Mouse (Mus musculus): ENCODE results near the gene Nlrp6. TPM values are rescaled to one million over a fixed set of nuclear protein-coding genes. Genes with fewer than 3 reads are reported as not detected.
A peak's percentile ranks its signal among the peaks of the same experiment; 100 is the strongest.

Nlrp6 gene
- total RNA-seq, 2 experiments from 2014 or later = 0.27 to 0.51 TPM

DNA sequence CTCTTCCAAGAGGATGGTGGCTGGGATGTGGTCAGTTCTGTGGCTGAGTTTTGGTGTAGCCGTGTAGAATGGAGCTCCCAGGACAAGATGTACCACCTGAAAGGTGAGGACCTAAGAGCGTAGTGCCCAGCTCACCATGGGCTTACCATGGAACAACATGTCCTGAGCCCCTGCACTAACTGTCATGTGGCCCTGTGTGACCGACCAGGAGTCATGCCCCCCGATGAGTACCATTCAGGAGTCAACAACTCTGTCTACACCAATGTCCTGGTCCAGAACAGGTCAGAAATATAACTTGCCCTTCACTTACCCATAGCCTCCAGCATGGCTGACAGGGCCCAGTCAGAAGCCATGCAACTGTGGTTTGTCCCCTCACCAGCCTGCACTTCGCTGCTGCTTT lies 24.5 kb downstream of the Nlrp6 start:
- Histone ChIP-seq H3K27ac (no peak overlapping the region), H3K4me3 (no peak overlapping the region)
- TF ChIP-seq CTCF (conservative IDR thresholded peaks at IDR 0.05) = no peak
- DNase-seq (ENCODE audit: low spot score in 2 of 2) = no peak

DNA sequence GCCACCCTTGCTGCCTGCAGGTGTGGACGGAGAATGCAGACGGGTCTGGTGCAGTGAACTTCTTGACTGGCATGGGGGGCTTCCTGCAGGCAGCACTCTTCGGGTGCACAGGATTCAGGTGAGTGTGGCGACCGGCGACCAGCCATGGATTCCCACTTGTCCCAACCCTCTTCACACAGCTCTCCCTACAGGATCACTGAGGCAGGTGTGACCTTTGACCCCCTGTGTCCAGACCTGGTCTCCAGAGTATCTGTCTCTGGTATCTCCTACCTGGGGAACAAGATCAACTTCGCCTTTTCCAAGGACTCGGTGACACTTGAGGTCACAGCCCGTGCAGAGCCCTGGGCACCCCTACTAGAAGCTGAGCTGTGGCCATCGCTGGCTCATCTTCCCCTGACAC lies 25.6 kb downstream of the Nlrp6 start:
- no peak overlapping the region for H3K4me3 ChIP-seq
- H3K27ac ChIP-seq = no peak overlapping the region
- no peak for TF ChIP-seq CTCF (conservative IDR thresholded peaks at IDR 0.05)
- no peak for DNase-seq (ENCODE audit: low spot score in 2 of 2)

DNA sequence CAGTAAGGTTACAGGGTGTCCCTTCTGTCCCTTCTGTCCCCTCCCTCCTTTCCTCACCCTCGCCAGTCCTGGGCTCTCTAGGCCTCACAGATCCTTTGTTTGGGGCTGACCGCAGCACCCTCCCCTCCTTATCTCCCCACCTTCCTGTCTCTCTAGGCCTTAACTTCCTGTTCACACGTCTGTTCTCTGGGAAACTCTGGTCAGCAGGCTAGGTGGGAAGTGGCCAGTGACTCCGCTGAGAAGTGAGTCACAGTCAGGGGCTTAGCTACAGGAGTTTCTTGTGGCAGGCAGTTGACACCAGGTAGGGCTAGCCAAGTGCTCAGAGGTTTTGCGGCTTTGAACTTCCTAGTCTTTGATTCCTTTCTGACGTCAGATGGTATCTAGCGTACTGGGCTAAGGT lies 26.3 kb downstream of the Nlrp6 start:
- H3K27ac ChIP-seq = no peak overlapping the region
- H3K4me3 ChIP-seq = no peak overlapping the region
- no peak for TF ChIP-seq CTCF (conservative IDR thresholded peaks at IDR 0.05)
- no peak for DNase-seq (ENCODE audit: low spot score in 2 of 2)

DNA sequence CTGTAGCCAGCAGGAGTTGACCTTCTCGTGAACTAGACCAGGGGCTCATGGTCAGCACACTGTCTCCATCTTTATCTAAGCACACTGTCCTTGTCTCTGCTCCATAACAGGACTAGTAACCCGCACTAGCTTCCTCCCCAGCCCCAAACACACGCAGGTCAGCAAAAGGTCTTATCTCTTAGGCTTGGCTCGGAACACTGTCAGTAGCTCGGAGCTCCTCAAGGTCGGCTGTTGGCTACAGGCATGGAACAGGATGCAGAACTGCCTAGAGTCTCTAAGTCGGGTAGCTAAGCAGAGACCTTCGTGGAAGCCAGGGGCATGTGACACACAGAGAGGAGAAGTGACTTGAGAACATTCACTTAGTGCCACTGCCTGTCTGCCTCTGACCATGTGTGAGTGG lies 27.5 kb downstream of the Nlrp6 start:
- no peak for DNase-seq (ENCODE audit: low spot score in 2 of 2)
- TF ChIP-seq CTCF (conservative IDR thresholded peaks at IDR 0.05) = no peak

DNA sequence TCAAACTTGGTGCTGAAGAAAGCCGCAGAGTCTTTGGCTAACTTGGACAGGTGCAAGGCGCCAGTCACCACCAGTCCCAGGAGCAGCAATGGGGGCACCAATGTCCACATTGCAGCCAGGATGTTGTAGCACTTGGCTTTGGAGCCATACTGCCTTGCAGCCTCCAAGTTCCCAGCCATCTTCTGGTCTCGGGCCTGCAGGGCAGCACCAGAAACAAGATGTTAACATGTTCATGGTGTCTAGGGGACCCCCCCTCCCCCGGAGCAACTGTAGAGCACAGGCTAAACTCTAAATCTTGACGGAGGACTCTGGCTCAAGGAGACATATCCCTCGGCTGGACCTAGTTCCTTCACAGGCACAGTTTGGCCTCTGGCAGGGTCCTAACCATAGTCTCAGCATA lies 28.6 kb downstream of the Nlrp6 start:
- DNase-seq (ENCODE audit: low spot score in 2 of 2) = no peak
- TF ChIP-seq CTCF (conservative IDR thresholded peaks at IDR 0.05) = no peak
- no peak overlapping the region for H3K4me3 ChIP-seq

More for the DNA sequence above, 27.5 kb downstream of the Nlrp6 start:
- Histone ChIP-seq H3K27ac (no peak overlapping the region), H3K4me3 (no peak overlapping the region)

DNA sequence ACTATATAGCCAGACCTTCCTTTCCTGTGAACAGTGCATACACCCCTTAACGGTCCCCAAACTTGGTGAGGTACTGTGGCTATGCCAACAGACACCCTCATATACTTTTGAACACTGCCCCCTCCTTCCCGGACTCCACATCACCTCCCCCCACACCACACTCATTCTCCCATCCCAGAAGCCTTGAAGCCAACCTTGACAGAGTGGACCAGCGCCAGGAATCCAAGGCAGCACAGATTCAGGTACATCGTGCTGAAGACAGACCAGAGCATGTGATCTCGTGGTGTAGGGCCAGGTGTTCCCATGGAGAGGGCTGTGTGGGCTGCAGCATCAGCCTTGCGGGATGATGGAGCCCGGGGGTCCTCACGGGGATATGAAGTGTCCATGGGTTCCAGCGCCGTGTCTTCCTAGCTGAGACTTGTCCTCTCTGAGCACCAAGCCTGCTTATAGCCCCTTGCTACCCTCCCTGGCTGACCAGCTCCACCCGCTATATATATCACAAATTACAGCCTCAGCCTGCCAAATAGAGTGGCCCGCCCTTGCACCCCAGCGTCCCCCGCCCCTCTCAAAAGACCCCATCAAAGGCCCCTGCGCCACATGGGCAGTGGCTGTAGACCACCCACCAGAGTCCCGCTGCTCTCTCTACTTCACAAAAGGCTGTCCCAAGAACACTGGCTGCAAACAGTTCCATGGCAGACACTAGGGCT lies 29.3 kb downstream of the Nlrp6 start, which contains the start of gene Ifitm5:
TSS of gene Ifitm5 (minus strand) at position 468 of the 707 bp plus-strand sequence.
- no peak for TF ChIP-seq CTCF (conservative IDR thresholded peaks at IDR 0.05)
- no peak within 1 kb of the TSS for H3K27ac ChIP-seq
- DNase-seq (ENCODE audit: low spot score in 2 of 2) = no peak

More for the DNA sequence above, 28.6 kb downstream of the Nlrp6 start:
- no peak overlapping the region for H3K27ac ChIP-seq

DNA sequence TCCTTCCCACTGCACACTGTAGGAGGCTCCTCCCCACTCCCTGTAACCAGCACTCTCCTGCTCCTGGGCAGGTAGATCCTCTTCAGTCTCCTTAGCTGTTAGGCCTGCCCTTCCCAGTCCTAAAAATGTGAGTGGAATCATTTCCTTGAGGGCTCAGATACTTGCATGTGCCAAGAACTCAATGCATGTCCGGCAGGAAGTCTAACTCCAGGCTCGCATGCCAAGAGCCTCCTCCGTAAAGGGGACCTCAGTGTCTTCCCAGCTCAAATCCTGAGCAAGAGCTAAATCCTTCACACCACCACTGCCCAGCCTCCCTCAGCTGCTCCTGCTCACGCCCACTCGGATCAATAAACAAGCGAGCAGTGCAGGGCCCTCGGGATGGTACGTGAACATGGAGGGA lies 30.3 kb downstream of the Nlrp6 start:
- Histone ChIP-seq H3K4me3 (no peak overlapping the region), H3K27ac (no peak overlapping the region)
- TF ChIP-seq CTCF (conservative IDR thresholded peaks at IDR 0.05) = no peak
- no peak for DNase-seq (ENCODE audit: low spot score in 2 of 2)

More for the DNA sequence above, 29.3 kb downstream of the Nlrp6 start, which contains the start of gene Ifitm5:
- H3K4me3 ChIP-seq = no peak within 1 kb of the TSS

DNA sequence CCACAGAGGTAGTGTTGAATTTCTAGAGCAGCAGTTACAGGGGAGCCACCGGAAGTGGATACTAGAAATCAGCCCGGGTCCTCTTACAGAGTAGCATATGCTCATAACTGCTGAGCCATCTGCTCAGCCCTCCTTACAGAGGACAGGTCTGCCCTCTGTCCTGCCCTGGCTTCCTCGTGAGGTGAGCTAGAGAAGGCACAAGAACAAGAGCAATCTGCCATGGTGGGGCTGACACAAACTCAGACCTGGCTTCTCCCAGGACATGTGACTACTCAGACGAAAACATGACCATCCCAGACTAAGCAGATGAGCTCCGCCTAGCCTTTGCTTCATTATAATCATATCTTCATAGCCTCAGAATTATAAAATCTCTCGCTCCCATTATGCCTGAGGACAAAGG lies 31.1 kb downstream of the Nlrp6 start:
- no peak for DNase-seq (ENCODE audit: low spot score in 2 of 2)
- no peak for TF ChIP-seq CTCF (conservative IDR thresholded peaks at IDR 0.05)
- H3K27ac ChIP-seq = no peak overlapping the region
- no peak overlapping the region for H3K4me3 ChIP-seq

DNA sequence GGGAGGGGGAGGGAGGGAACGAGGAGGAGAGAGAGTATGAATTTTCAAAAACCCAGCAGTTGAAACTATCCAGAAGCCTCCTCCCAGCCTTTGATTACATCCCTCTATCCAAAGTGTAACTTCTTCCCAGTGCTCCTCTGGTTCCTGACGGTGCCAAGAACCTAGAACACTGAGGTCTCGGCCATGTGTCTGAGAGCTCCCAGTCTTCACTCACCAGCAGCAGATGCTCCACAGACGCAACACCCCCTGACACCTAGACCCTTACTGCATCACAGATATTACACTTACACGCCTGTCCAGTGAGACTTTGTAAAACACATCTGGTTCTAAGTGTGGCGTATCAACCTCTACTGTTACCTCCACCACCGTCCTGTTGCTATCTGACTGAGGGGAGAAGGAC lies 31.7 kb downstream of the Nlrp6 start:
- no peak for TF ChIP-seq CTCF (conservative IDR thresholded peaks at IDR 0.05)
- no peak for DNase-seq (ENCODE audit: low spot score in 2 of 2)
- no peak overlapping the region for H3K27ac ChIP-seq
- no peak overlapping the region for H3K4me3 ChIP-seq

DNA sequence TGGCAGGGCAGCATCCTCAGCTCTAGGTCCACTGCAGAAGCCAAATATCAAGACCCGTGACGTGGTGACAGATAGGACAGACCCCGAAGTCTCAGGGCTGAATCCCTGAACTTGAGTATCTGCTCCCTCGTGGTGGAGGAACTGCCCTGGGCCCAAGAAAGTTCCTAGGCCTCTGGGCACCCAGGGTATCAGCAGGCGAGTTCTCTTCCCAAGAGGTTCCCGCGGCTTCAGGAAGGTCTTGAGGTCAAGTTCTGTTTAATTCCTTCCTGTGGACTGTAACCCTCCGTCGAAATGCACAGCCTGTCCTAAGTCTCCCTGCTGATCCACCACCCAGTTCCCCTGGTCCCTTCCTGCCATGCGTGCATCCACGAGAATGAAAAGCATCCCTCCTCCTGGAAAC lies 32.4 kb downstream of the Nlrp6 start:
- TF ChIP-seq CTCF (conservative IDR thresholded peaks at IDR 0.05) = no peak

DNA sequence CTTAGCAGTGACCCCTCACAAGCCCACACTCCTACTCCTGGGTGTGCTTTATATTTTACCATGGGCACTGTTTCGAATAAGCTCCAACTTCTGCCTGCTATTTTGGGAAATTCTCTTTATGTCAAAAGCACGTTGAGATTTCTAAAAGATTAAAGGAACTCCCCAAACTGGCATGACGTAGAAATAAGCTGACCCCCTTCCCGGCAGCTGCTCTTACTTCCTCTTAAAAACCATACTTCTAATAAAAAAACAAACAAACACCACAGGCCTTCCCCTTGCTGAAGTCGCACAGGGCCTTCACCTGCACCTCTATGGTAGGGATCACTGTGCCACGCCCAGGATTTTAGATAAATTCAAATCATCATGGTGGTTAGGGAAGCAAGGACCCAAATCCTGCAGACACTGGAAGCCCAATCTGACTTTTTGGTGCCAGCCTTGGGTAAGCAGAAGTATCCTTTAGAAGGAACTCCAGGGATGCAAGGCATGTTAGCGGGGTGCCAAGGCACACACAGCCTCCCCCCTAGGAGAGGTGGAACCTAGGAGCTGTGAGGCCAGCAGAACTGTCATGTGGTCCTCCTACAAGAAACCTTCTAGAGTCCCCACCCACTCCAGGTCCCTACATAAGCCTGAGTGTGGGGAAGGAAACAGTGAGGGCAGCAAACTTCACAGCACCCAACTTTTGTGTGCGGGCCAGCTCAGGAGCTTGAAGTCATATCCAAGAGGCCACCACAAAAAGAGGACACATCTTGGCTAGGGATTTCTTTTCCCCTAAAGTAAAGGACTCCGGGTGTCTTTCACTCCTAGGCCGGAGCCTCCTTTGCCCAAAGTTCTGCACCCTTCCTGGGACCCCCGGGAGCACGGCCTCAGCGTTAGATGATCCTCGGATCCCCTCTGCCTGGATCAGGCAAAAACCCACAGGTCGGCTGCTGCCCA lies 33.4 kb downstream of the Nlrp6 start:
- Histone ChIP-seq H3K27ac (no peak overlapping the region), H3K4me3 (no peak overlapping the region; the same call in 1 of the 2 replicates)
- no peak for TF ChIP-seq CTCF (conservative IDR thresholded peaks at IDR 0.05)
- no peak for DNase-seq (ENCODE audit: low spot score in 2 of 2)

More for the DNA sequence above, 32.4 kb downstream of the Nlrp6 start:
- no peak overlapping the region for H3K4me3 ChIP-seq
- DNase-seq (ENCODE audit: low spot score in 2 of 2) = no peak
- no peak overlapping the region for H3K27ac ChIP-seq

DNA sequence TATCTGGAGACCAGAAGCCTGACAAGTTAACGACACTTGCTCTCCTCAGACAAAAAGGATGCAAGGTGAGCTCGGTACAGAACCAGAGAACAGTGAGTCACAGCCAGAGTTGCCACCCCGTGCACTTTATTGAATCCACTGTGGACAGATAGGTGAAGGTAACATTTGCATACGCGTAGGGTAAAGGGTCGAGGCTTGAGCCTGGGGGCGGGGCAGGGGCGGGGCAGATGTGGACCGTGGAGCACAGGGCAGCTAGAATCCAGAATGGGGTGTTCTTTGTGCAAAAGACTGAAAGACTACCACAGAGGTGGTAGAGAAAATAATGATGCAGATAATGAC lies 34.0 kb downstream of the Nlrp6 start:
- DNase-seq (ENCODE audit: low spot score in 2 of 2) = no peak
- TF ChIP-seq CTCF (conservative IDR thresholded peaks at IDR 0.05) = no peak
- Histone ChIP-seq H3K27ac (no peak overlapping the region), H3K4me3 (no peak overlapping the region; the same call in 1 of the 2 replicates)

DNA sequence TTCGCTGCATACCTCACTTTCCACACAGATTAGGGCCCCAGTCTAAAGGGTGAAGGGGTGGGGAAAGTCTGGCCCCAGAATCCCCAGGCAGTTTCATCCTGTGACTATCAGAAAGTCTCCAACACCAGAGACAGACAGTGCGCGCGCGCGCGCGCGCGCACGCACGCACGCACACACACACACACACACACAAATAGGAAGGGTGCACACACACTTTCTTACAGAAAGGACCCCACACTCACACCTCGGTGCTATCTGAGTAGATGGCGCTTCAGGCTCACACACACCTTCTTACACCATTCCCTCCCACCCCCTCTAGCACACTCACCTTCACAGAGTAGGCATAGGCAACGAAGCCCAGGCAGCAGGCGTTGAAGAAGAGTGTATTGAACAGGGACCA lies 34.6 kb downstream of the Nlrp6 start:
- TF ChIP-seq CTCF (conservative IDR thresholded peaks at IDR 0.05) = no peak
- peak overlapping the region; percentile 65; the same call in 1 of the 2 replicates for H3K27ac ChIP-seq
- peak overlapping the region; percentile 35 for H3K4me3 ChIP-seq
- DNase-seq (ENCODE audit: low spot score in 2 of 2) = no peak

Measured in layer of hippocampus, adult 2 months (tissue).